Mouse (Mus musculus): ENCODE data around the gene Nhej1.

Gene Nhej1

DNA sequence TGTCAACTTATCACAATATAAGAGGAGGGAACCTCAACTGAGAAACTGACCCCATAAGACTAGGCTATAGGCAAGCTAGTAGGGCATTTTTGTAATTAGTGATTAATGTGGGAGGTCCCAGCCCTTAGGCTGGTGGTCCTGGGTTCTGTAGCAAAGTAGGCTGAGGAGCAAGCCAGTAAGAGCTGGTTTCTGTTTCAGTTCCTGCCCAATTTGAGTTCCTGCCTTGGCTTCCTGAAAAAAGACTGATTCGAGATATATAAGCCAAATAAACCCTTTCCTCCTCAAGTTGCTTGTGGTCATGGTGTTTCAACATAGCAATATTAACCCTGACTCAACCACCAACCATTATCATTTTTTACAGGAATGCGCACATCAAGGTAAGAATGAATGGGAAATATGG is 127.8 kb downstream of the Nhej1 start:
- DNase-seq (ENCODE audit: extremely low spot score, low read depth, low spot score): no peak

DNA sequence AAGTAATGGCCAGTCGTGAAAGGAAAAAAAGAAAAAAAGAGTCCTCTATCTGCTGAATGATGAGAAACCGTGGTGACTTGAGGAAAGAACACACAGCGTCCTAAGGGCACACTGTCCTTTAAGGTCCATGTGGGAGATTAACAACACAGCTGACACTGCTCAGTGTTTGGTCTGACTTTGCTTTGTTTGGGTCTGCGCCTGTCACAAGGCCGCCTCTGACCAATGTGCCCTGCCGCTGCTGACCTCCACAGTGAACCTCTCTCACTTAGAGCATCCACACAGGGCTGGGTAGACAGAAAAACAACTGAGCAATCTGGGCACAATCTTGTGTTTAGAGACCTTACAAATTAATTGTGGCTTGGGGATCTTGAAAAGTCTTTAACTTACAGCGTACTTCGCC is 148.0 kb downstream of the Nhej1 start:
- no peak for DNase-seq (ENCODE audit: extremely low spot score, low read depth, low spot score)

DNA sequence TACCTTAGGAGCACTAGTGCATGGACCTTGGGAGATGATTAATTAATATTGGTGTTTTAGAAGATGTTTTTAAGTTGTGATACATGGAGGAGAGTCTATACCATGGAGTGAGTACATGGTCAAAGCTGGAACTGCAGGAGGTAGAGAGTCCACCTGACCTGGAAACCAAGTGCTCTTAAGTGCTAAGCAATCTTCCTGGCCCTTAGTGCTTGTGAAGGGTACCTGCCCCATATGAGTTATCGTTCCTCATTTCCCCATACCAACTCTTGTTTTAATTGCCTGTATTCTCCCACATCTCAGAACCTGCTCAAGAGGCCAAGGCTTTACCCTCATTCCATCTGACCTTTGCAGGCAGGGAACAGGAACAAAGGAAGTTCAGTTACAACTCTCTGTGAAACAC is 149.1 kb downstream of the Nhej1 start:
- DNase-seq (ENCODE audit: extremely low spot score, low read depth, low spot score): no peak

DNA sequence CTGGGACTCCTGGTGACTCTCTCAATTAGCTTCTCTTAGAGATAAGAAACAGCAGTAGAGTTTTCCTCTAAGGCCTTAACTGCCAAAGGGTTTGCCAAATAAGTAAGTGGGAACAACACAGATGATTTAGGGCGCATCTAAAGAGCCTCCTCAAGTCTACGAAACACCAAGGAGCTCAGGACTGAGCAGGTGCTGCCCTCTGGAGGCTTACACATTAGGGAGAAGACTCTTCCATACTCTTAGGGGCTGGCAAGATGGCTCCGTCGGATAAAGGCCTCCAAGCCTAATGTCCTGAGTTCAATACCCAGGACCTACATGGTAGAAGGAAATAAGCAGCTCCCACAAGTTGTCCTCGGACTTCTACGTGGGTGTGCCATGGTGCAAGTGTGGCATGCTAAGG is 151.4 kb downstream of the Nhej1 start:
- no peak for DNase-seq (ENCODE audit: extremely low spot score, low read depth, low spot score)

DNA sequence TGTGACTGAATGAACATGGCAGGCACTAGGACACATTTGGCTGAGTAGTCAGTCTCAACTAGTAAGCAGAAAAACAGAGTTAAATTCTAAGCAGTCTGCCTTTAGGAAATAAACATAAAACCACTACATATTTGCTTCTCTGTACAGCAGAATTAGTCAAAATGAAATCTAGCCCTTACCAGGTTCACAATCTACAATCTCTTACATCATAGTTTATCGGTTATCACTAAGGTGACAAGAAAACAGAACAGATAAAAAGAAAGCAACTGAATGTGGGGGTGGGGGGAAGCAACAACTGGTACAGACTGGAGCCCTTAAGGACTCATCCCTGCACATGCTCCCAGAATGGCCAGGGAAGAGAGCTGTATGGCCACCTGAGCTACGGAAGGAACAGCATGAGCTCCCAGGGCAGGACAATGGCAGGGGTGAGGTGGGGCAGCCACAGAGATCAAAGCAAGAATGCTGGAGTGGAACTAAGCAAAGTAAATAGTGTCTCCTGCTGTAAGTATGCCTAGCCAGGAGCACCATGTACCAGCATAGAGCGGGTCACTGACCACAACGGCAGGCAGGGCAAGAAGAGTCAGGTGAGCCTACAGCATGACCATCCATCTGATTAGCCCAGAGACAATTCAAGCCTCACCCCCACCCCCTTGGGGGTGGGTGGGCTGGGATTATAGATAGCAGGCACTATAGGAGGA is 153.5 kb downstream of the Nhej1 start:
- DNase-seq (ENCODE audit: extremely low spot score, low read depth, low spot score): no peak

DNA sequence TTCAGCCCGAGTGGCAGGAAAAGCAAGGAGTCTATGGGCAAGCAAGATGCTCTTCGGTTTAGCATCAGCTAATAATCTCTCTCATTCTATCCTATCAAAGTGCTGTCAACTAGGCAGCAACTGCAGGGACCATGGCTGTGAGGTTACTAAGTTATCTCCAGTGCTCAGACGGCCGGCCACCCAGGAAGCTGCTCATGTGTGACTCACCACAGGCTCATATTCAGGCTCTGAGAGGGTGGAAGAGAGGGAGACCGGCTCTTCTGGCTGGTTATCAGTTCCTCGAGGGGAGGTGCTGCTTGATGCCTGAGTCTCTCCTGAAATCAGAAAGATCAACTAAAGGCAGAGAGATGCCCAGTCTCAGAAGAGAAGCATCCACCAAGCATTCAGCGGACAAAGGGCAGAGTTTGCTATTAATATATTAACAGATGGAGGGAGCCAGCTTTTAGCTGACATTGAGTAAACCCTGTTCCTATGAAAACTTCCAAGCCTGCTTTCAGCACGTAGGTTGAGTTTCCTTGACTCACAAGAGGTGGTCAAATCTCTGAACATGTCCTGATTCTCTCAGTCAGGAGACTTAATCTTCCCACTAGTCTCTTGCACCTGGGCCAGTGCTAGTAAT is 156.9 kb downstream of the Nhej1 start:
- DNase-seq (ENCODE audit: extremely low spot score, low read depth, low spot score): no peak

DNA sequence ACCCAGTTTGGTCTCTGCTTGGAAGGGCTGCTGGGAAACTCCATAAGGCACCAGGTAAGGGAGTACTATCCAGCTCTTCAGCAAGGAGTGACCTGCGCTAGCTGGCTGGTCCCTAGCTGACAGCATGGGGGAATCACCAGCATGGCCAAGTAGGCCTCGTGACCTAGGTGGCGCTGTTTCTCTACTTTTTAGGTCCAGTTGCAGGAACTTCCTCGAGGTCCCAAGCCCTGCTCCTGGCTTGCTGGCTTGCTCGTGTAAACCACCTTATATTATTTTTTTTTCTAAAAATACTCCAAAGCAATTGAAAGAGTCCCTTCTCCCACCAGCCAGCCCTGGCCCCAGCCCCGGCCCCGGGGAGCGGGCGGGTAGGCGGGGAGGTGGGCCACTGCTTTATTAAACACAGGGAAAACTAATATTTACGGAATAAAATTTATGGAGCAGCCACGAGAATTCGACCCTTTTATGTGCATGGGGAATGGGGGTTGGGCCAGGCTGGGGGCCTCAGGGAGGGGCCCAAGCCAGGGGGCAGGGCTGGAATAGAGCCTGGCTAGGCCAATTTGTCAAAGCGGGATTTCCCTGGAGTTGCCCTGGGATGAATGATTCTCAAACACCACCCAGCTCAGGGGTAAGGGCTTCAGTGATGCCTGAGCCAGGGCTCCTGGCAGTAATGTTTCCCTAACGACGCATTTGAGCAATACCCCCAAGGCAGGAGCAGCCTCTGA is 160.3 kb downstream of the Nhej1 start:
- peak; percentile 80 for DNase-seq (ENCODE audit: extremely low spot score, low read depth, low spot score)

DNA sequence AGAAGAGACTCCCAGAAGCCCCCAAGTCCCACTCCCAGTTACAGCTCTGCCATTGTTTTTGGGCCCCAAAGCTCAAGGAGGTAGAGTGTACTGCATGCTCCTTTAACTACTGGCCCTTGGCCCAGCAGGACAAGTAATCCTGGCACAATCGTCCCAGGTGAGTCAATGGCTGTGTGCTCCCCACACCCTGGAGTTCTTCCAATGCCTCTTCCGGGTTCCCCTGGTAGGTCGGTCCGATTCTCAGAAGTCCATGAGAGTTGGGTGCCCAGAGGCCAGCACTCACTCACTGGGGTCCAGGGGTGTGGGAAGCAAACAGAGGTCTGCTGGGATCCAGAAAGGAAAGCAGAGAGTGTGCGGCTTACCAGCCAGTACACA is 162.2 kb downstream of the Nhej1 start:
- no peak for DNase-seq (ENCODE audit: extremely low spot score, low read depth, low spot score)

DNA sequence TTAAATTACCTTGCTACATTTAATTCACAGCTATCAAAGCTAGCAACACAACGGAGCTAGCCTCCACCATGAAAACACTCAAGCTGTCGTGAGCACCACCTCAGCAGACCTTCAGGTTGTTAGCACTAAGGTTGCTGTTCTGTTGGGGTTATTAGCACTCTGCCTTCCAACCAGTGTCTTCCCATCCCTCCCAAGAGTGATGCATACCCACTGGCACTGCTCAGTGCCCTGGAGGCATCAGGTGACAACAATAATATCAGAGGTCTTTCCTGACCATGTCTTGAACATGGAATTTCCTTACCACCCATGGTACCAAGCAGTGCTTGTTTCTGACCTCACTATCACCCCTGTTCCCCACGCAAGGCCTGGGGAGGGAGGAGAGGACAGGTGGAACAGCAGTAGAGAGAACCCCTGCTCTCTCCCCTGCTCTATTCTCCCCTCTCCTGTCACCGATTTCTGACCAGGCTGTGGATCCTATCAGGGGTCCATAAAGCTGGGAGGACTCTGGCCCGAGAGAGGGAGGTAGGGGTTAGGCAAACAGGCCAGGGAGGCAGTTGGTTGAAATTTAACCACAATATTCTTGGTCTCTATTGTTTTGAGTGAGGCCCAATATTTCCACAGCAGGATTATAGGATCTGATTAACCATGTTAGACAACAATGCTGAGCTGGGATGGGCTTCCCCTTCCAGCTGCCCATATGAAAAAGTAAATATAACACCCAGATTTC is 162.7 kb downstream of the Nhej1 start:
- DNase-seq (ENCODE audit: extremely low spot score, low read depth, low spot score): no peak

DNA sequence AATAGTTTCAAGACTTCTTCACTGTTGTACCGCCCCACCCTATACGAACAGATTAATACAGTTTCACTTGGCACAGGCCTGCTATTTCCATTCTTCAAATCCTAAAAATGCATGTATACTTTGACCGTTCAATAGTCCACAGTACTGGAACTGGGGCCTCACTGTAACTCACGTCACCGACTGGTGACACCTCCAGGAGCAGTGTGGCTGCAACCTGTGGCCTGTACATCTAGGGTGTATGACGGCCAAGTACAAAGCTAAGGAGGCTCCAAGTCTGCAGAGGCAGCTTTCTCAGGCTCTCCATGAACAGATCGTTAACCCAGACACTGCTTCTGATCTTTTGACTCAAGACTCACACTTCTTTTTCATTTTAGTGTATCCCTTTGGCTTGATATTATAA is 163.3 kb downstream of the Nhej1 start:
- no peak for DNase-seq (ENCODE audit: extremely low spot score, low read depth, low spot score)

DNA sequence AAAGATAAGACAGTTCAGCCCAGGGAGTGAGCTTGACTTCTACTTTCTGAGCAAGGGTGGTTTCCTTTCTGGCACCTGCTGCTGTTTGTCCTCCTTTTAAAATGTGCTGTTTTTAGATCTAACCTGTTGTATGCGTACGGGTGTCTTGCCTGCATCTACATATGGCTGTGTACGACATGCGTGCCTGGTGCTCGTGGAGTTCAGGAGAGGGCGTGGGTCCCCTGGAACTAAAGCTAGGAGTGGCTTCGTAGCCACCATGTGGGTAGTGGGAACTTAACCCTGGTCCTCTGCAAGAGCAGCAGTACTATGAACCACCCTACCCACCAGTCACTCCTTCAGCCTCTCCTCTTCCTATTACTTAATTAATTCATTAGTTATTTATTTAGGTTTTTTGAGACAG is 164.9 kb downstream of the Nhej1 start:
- no peak for DNase-seq (ENCODE audit: extremely low spot score, low read depth, low spot score)

DNA sequence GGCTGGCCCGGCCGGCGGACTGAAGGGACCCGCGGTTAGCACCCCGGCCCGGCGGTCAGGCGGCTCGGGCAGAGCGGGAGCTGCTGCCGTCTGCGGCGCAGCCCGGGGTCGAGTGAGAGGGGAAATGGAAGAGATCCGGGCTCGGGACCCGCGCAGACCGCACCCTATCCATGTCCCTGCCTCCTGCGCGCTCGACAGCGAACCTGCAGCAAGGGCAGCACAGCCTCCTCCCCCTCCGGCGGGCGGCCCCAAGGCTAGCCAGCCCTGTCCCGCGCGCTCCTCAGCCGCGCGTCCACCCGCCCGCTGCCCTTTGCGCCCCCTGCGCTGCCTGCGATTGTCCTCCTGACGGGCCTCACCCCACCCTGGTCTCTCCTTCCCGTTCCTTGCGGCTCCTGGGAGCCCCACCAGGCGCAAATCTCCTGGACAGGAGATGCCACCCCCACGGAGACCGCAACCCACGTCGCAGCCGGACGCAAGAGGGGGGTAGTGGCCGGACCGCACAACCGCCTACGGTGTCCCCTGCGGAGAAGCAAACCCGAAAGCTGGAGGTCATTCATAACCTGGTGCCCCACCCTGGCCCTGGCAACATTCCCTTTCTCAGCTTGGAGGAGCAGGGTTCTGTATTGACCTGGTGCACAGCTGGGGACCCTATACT is 173.3 kb downstream of the Nhej1 start, which contains the start of gene Ihh:
Gene Ihh, minus strand, starts transcription at position 117 of the 655 bp plus-strand sequence.
- DNase-seq (ENCODE audit: extremely low spot score, low read depth, low spot score): no peak

DNA sequence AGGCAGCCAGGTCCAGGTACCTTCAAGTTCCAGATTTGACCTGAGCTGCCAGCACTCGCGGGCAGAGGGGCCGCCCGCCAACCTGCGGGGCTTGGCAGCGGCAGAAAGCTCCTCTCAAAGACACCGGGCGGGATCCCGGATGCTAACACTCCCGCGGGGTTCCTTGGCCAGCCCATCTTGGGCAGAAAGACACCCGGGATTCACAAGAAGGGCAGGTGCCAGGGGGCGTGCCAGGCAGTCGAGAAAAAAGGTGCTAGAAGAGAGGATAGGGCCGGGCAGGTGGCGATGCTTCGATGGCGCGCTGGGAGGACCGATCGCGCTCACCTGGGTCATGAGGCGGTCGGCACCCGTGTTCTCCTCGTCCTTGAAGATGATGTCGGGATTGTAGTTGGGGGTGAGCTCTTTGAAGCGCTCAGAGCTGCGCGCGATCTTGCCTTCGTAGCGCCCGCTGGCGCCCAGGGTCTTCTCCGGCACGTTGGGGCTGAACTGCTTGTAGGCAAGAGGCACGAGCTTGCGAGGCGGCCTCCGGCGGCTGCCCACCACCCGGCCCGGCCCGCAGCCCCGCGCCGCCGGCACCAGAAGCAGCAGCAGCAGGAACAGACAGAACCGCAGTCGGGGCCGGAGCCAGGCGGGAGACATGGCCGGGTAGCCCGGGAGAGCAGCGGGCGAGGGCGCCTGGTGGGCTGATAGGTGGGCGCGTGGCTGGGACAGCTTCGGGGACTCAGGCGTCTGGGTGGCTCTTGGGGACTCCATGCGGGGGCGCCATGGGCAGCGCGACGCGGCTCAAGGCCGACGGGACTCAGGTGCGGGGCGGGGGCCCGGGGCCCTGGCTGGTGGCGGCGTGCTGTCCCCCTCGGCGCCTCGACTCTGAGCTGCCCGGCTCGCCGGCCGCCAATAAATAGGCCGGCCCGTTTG is 174.2 kb downstream of the Nhej1 start:
- DNase-seq (ENCODE audit: extremely low spot score, low read depth, low spot score): no peak

DNA sequence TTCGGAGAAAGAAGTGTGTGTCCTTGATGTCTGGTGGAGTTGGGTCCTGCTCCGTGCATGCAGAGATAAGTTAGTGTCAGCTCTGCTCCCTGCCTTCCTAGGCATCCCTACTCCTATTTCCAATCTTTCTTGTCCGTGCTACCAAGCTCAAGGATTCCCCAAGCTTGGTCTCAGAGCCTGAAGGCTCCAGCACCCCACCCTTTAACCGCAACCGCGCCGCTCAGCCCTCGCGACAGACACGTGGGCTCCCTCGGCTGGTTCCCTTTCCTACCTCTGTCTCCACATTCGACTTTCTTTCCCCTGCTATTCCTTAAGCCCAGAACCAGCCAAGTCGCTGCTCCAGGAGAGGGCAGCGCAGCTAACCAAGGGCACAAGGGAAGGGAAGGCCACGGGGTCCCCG is 174.9 kb downstream of the Nhej1 start:
- DNase-seq (ENCODE audit: extremely low spot score, low read depth, low spot score): no peak

DNA sequence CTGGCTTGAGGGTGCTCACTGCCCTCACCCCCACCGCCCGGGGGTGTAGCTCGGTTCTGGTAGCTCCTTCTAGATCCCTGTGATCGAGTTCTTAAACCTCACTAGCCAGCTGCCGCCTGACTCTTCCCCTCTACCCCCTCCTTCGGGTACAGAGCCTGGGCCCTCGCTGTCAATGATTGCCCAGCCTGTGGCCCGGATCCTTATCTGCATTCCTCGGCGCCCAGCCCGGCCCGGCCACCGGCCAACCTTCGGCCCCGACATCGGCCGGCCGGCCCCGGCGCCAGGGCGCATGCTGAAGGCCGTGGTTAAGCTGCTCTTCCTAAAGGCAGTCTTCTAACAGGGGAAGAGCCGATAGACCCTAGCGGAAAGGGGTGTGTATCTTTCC is 175.3 kb downstream of the Nhej1 start:
- DNase-seq (ENCODE audit: extremely low spot score, low read depth, low spot score): no peak

DNA sequence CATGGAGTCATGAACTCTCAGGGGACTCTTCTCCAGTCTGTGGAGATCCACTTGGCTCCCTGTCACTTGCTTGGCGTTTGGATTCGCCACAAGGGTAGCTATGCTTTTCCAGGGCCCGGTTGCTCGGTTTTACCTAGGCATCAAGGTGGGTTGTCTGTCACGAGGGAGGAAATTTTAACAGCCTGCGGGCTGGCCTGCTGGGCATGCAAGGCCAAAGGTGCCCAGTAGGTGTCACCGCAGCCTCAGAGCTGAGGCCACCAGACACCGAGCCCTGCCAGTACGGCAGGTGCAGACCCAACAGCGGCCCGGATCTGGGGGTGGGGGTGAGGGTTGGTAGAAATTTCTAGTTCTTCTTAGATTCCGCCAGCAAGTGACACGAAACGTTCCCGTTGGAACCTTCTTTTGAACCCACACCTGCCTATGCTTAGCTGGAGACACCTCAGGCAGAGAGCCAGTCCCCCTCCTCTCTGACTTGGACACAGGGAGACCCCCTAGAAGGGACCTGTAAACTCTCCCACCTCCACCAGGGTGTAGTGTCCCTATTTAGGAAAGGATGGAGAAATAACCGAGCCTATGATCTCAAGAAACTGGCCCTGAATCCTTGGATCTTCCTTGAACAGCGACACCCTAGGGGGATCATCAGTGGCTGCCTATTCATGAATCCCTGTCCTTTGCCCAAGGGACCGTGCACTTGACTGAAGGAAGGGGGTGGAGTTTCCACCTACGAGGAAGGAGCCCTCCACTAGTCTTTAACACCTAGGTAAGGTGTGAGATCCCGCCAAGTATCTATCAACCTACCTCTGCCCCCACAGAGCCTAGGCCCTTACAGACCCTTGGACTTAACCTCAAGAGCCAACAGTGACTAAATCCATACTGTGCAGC is 176.0 kb downstream of the Nhej1 start:
- no peak for DNase-seq (ENCODE audit: extremely low spot score, low read depth, low spot score)

DNA sequence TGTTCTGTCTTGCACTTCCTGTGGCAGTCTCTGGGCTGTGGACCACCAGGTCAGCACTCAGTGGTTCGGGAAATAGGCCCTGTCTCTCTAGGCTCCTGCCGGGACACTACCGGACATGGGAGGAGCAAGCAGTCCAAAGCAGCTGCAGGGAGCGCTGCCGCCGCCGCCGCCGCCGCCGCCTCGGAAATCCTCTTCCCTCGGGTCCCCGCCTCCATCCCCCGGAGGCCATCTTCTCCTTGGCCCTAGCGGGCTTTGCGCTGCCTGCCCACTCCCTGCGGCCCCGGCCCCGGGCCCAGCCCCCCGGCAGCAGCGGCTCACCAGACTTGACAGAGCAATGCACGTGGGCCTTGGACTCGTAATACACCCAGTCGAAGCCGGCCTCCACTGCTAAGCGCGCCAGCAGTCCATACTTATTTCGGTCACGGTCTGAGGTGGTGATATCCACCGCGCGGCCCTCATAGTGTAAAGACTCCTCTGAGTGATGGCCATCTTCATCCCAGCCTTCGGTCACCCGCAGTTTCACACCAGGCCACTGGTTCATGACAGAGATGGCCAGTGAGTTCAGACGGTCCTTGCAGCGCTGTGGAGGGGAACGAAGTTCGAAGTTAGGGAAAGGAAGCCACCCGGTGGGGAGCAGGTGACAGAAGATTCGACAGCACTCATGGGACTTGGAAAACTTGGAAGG is 176.9 kb downstream of the Nhej1 start:
- DNase-seq (ENCODE audit: extremely low spot score, low read depth, low spot score): no peak

DNA sequence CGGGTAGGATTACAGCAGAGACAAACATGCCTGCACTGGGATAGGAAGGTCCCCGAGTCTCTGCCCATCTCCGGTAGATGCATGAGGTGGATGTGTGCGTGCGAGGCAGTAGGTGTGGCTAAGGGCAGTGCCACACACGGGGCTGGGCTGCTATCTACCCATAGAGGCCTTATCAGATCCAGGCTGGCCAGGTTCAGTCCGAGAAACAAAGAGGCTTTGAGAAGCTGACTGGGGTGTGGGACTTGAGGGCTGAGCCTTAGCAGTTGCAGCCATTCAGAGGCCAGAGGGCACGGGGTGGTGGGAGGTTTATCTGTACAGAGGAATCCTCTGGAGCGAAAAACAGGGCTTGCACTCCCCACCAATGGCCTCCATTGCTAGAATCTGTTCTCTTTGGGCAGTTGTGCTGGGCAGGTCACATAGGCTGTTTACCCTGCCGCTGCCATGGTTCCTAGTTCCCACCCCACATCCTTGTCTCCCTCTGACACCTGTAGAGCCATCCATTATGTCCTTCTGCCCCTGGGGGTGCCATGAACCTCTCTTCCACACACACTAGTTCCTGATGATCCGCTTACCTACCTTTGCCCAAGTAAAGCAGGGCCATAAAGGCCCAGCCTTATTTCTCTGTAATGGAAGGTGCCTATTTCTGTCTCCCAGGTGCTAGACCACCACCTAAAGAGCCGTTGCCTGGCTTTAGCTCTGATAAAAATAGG is 183.2 kb downstream of the Nhej1 start:
- DNase-seq (ENCODE audit: extremely low spot score, low read depth, low spot score): no peak

All from hindlimb bud, embryonic 11.5 days (tissue).